Mouse (Mus musculus) myocyte (in vitro differentiated cells): ENCODE results near the gene 1600015I10Rik. TPM values are rescaled to one million over a fixed set of nuclear protein-coding genes. Genes with fewer than 3 reads are reported as not detected.
"Not testable (repeated sequence)": the region's sequence is repeated elsewhere in the genome, so short reads cannot be mapped to it uniquely, and the experiment has no call there.

Experiments
- H3K27me3 ChIP-seq: one replicate; pipeline ENCODE4 v1.6.1; 2011; ENCODE audit not compliant: control insufficient read depth, insufficient read depth, insufficient read length
- H3K36me3 ChIP-seq: one replicate; pipeline ENCODE4 v1.6.1; 2011; ENCODE audit not compliant: control insufficient read depth, insufficient read depth
- H3K4me2 ChIP-seq: one replicate; pipeline ENCODE4 v1.6.1; 2011; ENCODE audit warnings: low read depth, control low read depth
- H3K4me3 ChIP-seq: one replicate; pipeline ENCODE4 v1.5.1; 2011; ENCODE audit warnings: mild to moderate bottlenecking, control low read depth, moderate library complexity
- H3K79me2 ChIP-seq: one replicate; pipeline ENCODE4 v1.6.1; 2011; ENCODE audit not compliant: control insufficient read depth, insufficient read depth
- H3ac ChIP-seq: one replicate; pipeline ENCODE4 v1.6.1; 2011; ENCODE audit not compliant: control insufficient read depth, insufficient read length
- CEBPB ChIP-seq: IDR thresholded peaks from 2 replicates; pipeline ENCODE4 v1.6.1; 2011; ENCODE audit warnings: mild to moderate bottlenecking, moderate library complexity; ENCODE audit not compliant: poor library complexity, insufficient read depth, severe bottlenecking
- E2F4 ChIP-seq: IDR thresholded peaks from one replicate; pipeline ENCODE4 v1.6.1; 2011; ENCODE audit warnings: mild to moderate bottlenecking, control low read depth, moderate library complexity; ENCODE audit not compliant: insufficient read depth
- MAX ChIP-seq: IDR thresholded peaks from one replicate; pipeline ENCODE4 v1.6.1; 2011; ENCODE audit warnings: low read depth, mild to moderate bottlenecking, control low read depth
- MYOD1 ChIP-seq, 3 experiments: IDR thresholded peaks; one replicate each; pipeline ENCODE4 v1.6.1; 2011; ENCODE audit warnings: control low read depth in 2 of 3, low read depth in 2 of 3, mild to moderate bottlenecking in 2 of 3, moderate library complexity in 1 of 3; ENCODE audit not compliant: insufficient read length in 2 of 3, control insufficient read depth in 1 of 3
- MYOG ChIP-seq, 3 experiments: IDR thresholded peaks; one replicate each; pipeline ENCODE4 v1.6.1; 2011; ENCODE audit warnings: control low read depth in 2 of 3, low read depth in 2 of 3, mild to moderate bottlenecking in 2 of 3; ENCODE audit not compliant: insufficient read length in 2 of 3, control insufficient read depth in 1 of 3, insufficient read depth in 1 of 3
- POLR2A ChIP-seq: IDR thresholded peaks from one replicate; pipeline ENCODE4 v1.6.1; 2011; ENCODE audit warnings: low read depth, mild to moderate bottlenecking, control low read depth, moderate library complexity; ENCODE audit not compliant: insufficient read length
- POLR2AphosphoS2 ChIP-seq: IDR thresholded peaks from one replicate; pipeline ENCODE4 v1.6.1; 2011; ENCODE audit warnings: low read depth, control low read depth; ENCODE audit not compliant: insufficient read length
- REST ChIP-seq: IDR thresholded peaks from one replicate; pipeline ENCODE4 v1.6.1; 2011; ENCODE audit warnings: mild to moderate bottlenecking, control low read depth, moderate library complexity; ENCODE audit not compliant: insufficient read depth, insufficient read length
- SRF ChIP-seq: IDR thresholded peaks from one replicate; pipeline ENCODE4 v1.6.1; 2011; ENCODE audit warnings: low read depth; ENCODE audit not compliant: control insufficient read depth, insufficient read length
- TCF12 ChIP-seq: IDR thresholded peaks from one replicate; pipeline ENCODE4 v1.6.1; 2011; ENCODE audit warnings: mild to moderate bottlenecking, control low read depth; ENCODE audit not compliant: poor library complexity, insufficient read depth, severe bottlenecking
- TCF3 ChIP-seq: IDR thresholded peaks from one replicate; pipeline ENCODE4 v1.6.1; 2011; ENCODE audit warnings: low read depth, control low read depth; ENCODE audit not compliant: insufficient read length
- USF1 ChIP-seq: IDR thresholded peaks from one replicate; pipeline ENCODE4 v1.6.1; 2011; ENCODE audit warnings: low read depth, mild to moderate bottlenecking, control low read depth, moderate library complexity
- polyA plus RNA-seq: library from polyadenylated mRNA; unstranded; fragments of >200 nt; fragmentation: generic; extraction: Trizol; gene quantifications from one replicate; pipeline ENCODE4 v1.2.1, GENCODE M21; 2012; ENCODE audit warnings: missing spikeins

Gene 1600015I10Rik
- polyA plus RNA-seq, 1 experiment: not detected

GRCm38 (mm10) chr6:48954211-48954610, 24.5 kb downstream of the 1600015I10Rik start:
- no peaks in the 10 kb centered on the region for H3K27me3 ChIP-seq
- no peak overlapping the region for H3K4me2 ChIP-seq
- no peaks in the 10 kb centered on the region for H3K36me3 ChIP-seq
- no peak overlapping the region for H3ac ChIP-seq
- H3K4me3 ChIP-seq: no peak overlapping the region
- no peaks in the 10 kb centered on the region for H3K79me2 ChIP-seq
- TF ChIP-seq POLR2AphosphoS2 (no peak), REST (no peak), CEBPB (no peak), MYOG (IDR thresholded peaks at IDR 0.05; ENCODE audit: control insufficient read depth in 1 of 3, insufficient read depth in 1 of 3, insufficient read length in 2 of 3, low read depth in 2 of 3) (no peak), E2F4 (no peak), USF1 (no peak), SRF (no peak), TCF3 (no peak), TCF12 (no peak), MAX (no peak), MYOD1 (IDR thresholded peaks at IDR 0.05; ENCODE audit: control insufficient read depth in 1 of 3, insufficient read length in 2 of 3, low read depth in 2 of 3) (no peak), POLR2A (no peak)

GRCm38 (mm10) chr6:48954946-48955345, 25.3 kb downstream of the 1600015I10Rik start:
- Histone ChIP-seq H3K4me2 (no peak overlapping the region), H3K27me3 (no peaks in the 10 kb centered on the region), H3K4me3 (no peak overlapping the region), H3K36me3 (no peaks in the 10 kb centered on the region), H3ac (no peak overlapping the region), H3K79me2 (no peaks in the 10 kb centered on the region)
- TF ChIP-seq SRF: no peak
- TF ChIP-seq POLR2A: no peak
- TF ChIP-seq TCF12: no peak
- TF ChIP-seq REST: no peak
- no peak for TF ChIP-seq CEBPB
- no peak for TF ChIP-seq MYOG (IDR thresholded peaks at IDR 0.05; ENCODE audit: control insufficient read depth in 1 of 3, insufficient read depth in 1 of 3, insufficient read length in 2 of 3, low read depth in 2 of 3)
- no peak for TF ChIP-seq MAX
- TF ChIP-seq POLR2AphosphoS2: no peak
- no peak for TF ChIP-seq USF1
- TF ChIP-seq E2F4: no peak
- TF ChIP-seq MYOD1 (IDR thresholded peaks at IDR 0.05; ENCODE audit: control insufficient read depth in 1 of 3, insufficient read length in 2 of 3, low read depth in 2 of 3): no peak
- TF ChIP-seq TCF3: no peak

DNA sequence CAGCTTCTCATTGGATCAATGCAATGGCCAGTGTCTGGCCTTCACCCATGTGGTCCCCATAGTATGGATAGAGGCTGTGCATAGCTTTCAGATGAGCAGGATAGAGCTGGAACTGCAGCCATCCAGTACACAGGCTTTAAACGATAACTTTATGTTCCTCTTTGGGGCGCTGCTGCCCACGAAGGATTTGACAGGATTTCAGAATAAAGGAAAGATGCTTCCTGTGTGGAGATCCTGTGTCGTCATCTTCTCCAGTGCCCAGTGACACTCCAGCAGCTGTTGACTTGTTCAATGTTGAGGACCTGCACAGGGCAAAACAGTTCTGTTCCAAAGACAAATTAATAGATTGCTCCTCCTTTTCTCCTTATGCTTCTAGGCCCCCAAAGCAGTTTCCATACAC, 27.1 kb downstream of the 1600015I10Rik start:
- Histone ChIP-seq H3K4me2 (no peak overlapping the region), H3K79me2 (no peaks in the 10 kb centered on the region), H3K36me3 (no peaks in the 10 kb centered on the region), H3K27me3 (no peaks in the 10 kb centered on the region), H3K4me3 (no peak overlapping the region), H3ac (no peak overlapping the region)
- TF ChIP-seq TCF3: no peak
- TF ChIP-seq E2F4: no peak
- no peak for TF ChIP-seq POLR2A
- no peak for TF ChIP-seq USF1
- no peak for TF ChIP-seq POLR2AphosphoS2
- TF ChIP-seq MYOG (IDR thresholded peaks at IDR 0.05; ENCODE audit: control insufficient read depth in 1 of 3, insufficient read depth in 1 of 3, insufficient read length in 2 of 3, low read depth in 2 of 3): no peak
- TF ChIP-seq MYOD1 (IDR thresholded peaks at IDR 0.05; ENCODE audit: control insufficient read depth in 1 of 3, insufficient read length in 2 of 3, low read depth in 2 of 3): no peak
- no peak for TF ChIP-seq CEBPB
- no peak for TF ChIP-seq SRF
- no peak for TF ChIP-seq REST
- no peak for TF ChIP-seq TCF12
- TF ChIP-seq MAX: no peak

GRCm38 (mm10) chr6:48958053-48958452, 28.4 kb downstream of the 1600015I10Rik start:
- Histone ChIP-seq H3ac (no peak overlapping the region), H3K79me2 (no peaks in the 10 kb centered on the region), H3K4me3 (no peak overlapping the region), H3K4me2 (no peak overlapping the region), H3K36me3 (no peaks in the 10 kb centered on the region), H3K27me3 (no peaks in the 10 kb centered on the region)
- TF ChIP-seq MYOD1 (IDR thresholded peaks at IDR 0.05; ENCODE audit: control insufficient read depth in 1 of 3, insufficient read length in 2 of 3, low read depth in 2 of 3): no peak
- TF ChIP-seq POLR2A: no peak
- no peak for TF ChIP-seq SRF
- TF ChIP-seq E2F4: no peak
- TF ChIP-seq CEBPB: no peak
- no peak for TF ChIP-seq POLR2AphosphoS2
- no peak for TF ChIP-seq TCF12
- TF ChIP-seq TCF3: no peak

DNA sequence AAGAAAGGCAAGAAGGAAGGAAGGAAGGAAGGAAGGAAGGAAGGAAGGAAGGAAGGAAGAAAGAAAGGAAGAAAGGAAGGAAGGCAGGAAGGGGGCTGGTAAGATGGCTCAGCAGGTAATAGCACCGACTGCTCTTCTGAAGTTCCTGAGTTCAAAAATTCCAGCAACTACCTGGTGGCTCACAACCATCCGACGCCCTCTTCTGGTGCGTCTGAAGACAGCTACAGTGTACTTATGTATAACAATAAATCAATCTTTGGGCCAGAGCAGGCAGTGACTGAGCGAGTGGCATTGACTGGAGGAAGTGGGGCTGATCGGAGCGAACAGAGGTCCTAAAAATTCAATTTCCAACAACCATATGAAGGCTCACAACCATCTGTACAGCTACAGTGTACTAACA, 29.5 kb downstream of the 1600015I10Rik start:
- not testable (repeated sequence) for H3K27me3 ChIP-seq, H3K36me3 ChIP-seq, H3K79me2 ChIP-seq, H3K4me2 ChIP-seq, H3K4me3 ChIP-seq, H3ac ChIP-seq

- H3K36me3 ChIP-seq, H3K4me2 ChIP-seq, H3K27me3 ChIP-seq, H3K79me2 ChIP-seq, H3K4me3 ChIP-seq, H3ac ChIP-seq: not testable (repeated sequence)
Observed at GRCm38 (mm10) chr6:48966696-48967095, 37.0 kb downstream of the 1600015I10Rik start.
